Mouse (Mus musculus) left cerebral cortex, adult 2 months (tissue): ENCODE data around the gene Abcc3. TPM values are rescaled to one million over a fixed set of nuclear protein-coding genes. Genes with fewer than 3 reads are reported as not detected.
A peak's percentile ranks its signal among the peaks of the same experiment; 100 is the strongest.
"Not testable (repeated sequence)": the region's sequence is repeated elsewhere in the genome, so short reads cannot be mapped to it uniquely, and the experiment has no call there.

Experiments used
- DNase-seq, 2 experiments: peaks; one replicate each; pipeline ENCODE4 v3.0.0; 2021 to 2022; ENCODE audit warnings: low spot score in 2 of 2, mixed read lengths in 1 of 2; ENCODE audit errors: extremely low spot score in 1 of 2
- H3K27ac ChIP-seq: fragments of 200-600 bp; 2 replicates; pipeline ENCODE4 v1.8.1; 2022
- H3K4me3 ChIP-seq: fragments of 200-600 bp; 2 replicates; pipeline ENCODE4 v1.8.1; 2022
- CTCF ChIP-seq: fragments of 200-600 bp; IDR thresholded peaks from 2 replicates; pipeline ENCODE4 v1.8.1; 2022; ENCODE audit warnings: antibody characterized with exemption, mild to moderate bottlenecking, moderate library complexity
- intact Hi-C: fragments of 180-260 bp; cut with DNase I; formaldehyde crosslinking; loops from one replicate; pipeline ENCODE4 v1.15.1; 2025
- total RNA-seq, 2 experiments: library from RNA; stranded (reverse); gene quantifications; 2 replicates each; pipeline ENCODE4 v1.2.3; 2021

Abcc3 gene
- total RNA-seq, 2 experiments from 2014 or later = 1.6 to 2.4 TPM

DNA sequence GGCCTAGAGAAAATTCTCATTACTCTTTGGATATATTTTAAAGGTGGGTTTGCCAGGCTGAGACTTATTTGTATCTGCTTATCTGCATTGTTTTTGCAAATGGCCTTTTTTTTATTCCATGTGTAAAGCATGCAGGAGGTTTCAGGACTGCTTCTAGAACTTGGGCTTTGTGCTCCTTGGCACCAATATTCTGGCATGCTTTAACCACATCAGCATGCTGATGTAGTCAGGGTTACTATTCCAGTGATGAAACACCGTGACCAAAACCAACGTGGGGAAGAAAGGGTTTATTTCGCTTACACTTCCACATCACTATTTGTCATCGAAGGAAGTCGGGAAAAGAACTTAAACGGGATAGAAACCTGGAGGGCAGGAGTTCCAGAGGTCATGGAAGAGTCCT lies 8.2 kb upstream of the Abcc3 start:
- Histone ChIP-seq H3K27ac (no peak overlapping the region), H3K4me3 (no peak overlapping the region)
- TF ChIP-seq CTCF = no peak
- intact Hi-C loops = loop anchor here (5.0 kb wide), 1 partner anchor 164 kb away; no protein-coding TSS in a partner anchor
- no peak for DNase-seq

DNA sequence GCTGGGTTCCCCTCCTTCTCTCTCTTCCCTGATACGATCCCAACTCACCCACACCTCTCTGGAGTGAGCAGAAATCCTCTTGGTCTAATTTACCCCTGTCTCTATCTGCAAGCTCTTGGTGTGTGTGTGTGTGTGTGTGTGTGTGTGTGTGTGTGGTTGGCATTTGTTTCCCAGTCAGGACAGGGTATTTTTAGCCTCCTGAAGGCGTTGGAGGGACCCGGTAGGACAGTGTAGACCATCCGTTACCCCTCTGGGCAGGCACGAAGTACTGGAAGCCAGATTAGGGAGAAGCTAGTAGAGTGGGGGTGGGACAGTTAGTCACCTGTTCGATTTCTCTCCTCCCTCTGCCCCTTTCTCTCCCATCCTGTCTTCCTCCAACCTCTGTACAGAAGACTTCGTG lies 1.3 kb upstream of the Abcc3 start:
- DNase-seq = no peak
- no peak overlapping the region for H3K27ac ChIP-seq
- no peak for TF ChIP-seq CTCF
- H3K4me3 ChIP-seq = no peak overlapping the region
- intact Hi-C loops = no loop called here

DNA sequence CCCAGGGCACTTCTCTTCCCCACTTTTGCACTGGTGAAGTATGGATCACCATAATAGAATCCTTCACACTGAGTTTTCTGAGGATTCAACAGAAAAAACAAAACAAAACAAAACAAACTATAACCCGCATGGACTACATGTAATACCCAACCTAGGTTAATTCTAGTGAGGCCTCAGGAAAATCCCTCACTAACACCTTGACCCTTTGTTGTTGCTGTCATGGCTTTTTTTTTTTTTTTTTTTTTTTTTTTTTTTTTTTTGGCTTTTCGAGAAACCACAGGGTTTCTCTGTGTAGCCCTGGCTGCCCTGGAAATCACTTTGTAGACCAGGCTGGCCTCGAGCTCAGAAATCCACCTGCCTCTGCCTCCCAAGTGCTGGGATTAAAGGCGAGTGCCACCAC lies 693 bp upstream of the Abcc3 start:
- DNase-seq, H3K4me3 ChIP-seq, intact Hi-C loops, H3K27ac ChIP-seq: not testable (repeated sequence)

- intact Hi-C loops = no loop called here
Observed at GRCm38 (mm10) chr11:94391661-94392060, 1.1 kb downstream of the Abcc3 start.

GRCm38 (mm10) chr11:94390825-94391224 lies 2.0 kb downstream of the Abcc3 start:
- TF ChIP-seq CTCF = no peak
- intact Hi-C loops = no loop called here

More at GRCm38 (mm10) chr11:94391661-94392060, 1.1 kb downstream of the Abcc3 start:
- TF ChIP-seq CTCF = no peak
- H3K4me3 ChIP-seq = no peak overlapping the region
- H3K27ac ChIP-seq = no peak overlapping the region
- DNase-seq = no peak

DNA sequence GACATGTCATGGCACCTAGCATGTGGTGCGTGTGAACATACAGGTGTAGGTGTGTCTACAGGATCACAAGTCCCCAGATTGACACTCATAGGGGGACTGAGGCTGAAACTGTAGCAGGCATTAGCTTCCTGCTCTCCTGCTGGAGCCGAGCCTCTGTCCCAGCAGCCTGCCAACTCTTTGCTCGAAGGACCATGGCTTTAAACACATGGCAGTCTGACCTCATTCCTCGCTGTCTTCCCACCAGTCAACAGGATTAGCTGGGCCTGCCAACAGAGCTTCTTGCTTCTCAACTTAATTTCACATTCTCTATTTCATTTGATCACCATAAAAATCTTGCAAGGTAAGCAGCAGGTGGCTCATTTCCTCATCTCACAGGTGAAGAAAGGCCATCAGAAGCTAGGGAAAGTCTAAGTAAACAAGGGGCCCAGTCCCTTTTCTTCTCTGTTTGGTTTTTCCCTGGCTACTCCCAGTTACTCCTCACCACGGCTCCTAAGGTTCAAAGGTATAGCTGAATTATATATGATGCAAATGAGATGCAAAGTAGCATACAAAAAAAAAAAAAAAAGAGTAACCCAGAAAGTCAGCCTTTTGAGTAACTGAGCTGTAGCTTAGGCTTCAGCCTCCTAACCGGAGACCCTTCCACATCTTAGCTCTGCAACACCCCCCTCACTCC lies 2.9 kb downstream of the Abcc3 start:
- DNase-seq = no peak
- no peak overlapping the region for H3K4me3 ChIP-seq
- intact Hi-C loops = no loop called here
- TF ChIP-seq CTCF = no peak
- H3K27ac ChIP-seq = no peak overlapping the region

More at GRCm38 (mm10) chr11:94390825-94391224, 2.0 kb downstream of the Abcc3 start:
- Histone ChIP-seq H3K27ac (no peak overlapping the region), H3K4me3 (no peak overlapping the region)
- DNase-seq = no peak

- no peak for DNase-seq
- no peak overlapping the region for H3K27ac ChIP-seq
- H3K4me3 ChIP-seq = no peak overlapping the region
- TF ChIP-seq CTCF = no peak
- intact Hi-C loops = no loop called here
Observed at GRCm38 (mm10) chr11:94389021-94389420, 3.8 kb downstream of the Abcc3 start.

GRCm38 (mm10) chr11:94387756-94388155 lies 5.0 kb downstream of the Abcc3 start:
- intact Hi-C loops = no loop called here
- H3K4me3 ChIP-seq = no peak overlapping the region

GRCm38 (mm10) chr11:94385977-94386771 lies 6.6 kb downstream of the Abcc3 start:
- Histone ChIP-seq H3K4me3 (no peak overlapping the region), H3K27ac (0 out of 2 replicates have a peak overlapping the region, but pooled peaks have one; percentile 26)
- TF ChIP-seq CTCF = no peak
- no peak for DNase-seq
- intact Hi-C loops = no loop called here

More at GRCm38 (mm10) chr11:94387756-94388155, 5.0 kb downstream of the Abcc3 start:
- H3K27ac ChIP-seq = no peak overlapping the region
- no peak for DNase-seq
- TF ChIP-seq CTCF = no peak

DNA sequence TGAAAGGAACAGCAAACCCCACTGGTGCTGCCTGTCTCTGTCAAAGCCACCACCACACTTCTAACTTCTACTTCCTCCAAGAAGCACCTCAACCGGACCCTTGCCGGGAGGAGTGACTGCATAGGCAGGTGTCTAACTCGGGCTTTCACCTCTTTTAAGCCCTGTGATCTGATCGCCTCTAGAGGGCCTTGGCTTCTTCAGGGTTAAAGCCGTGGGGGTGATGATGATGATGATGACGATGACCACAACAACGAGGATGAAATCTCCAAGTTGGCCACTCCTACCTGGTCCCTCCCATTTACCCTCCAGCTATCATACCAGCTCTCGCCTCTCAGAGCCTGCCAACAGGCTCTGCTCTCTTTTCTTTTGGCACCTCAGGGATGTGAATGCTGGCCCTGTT lies 13.1 kb downstream of the Abcc3 start:
- Histone ChIP-seq H3K4me3 (no peak overlapping the region), H3K27ac (no peak overlapping the region)
- TF ChIP-seq CTCF = no peak
- DNase-seq = no peak
- intact Hi-C loops = no loop called here

DNA sequence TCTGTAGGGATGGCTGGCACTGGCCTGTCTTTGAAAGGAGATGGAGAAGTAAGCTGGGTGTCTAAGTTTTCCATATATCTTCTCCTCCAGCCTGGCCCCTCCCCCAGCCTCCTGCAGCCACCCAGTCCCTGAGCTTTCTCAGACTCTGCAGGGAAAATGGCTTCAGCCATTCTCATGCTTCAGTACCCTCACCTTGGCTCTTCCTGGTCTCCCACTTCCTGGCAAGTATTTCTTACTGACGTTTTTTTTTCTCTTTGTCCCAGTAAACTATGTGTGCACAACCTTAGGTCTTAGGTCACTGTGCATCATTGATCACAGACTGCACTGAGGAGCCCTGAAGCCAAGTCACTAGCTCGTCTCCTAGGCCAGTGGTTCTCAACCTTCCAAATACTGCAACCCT lies 13.7 kb downstream of the Abcc3 start:
- H3K4me3 ChIP-seq = no peak overlapping the region
- no peak overlapping the region for H3K27ac ChIP-seq
- no peak for TF ChIP-seq CTCF
- no peak for DNase-seq
- intact Hi-C loops = no loop called here

DNA sequence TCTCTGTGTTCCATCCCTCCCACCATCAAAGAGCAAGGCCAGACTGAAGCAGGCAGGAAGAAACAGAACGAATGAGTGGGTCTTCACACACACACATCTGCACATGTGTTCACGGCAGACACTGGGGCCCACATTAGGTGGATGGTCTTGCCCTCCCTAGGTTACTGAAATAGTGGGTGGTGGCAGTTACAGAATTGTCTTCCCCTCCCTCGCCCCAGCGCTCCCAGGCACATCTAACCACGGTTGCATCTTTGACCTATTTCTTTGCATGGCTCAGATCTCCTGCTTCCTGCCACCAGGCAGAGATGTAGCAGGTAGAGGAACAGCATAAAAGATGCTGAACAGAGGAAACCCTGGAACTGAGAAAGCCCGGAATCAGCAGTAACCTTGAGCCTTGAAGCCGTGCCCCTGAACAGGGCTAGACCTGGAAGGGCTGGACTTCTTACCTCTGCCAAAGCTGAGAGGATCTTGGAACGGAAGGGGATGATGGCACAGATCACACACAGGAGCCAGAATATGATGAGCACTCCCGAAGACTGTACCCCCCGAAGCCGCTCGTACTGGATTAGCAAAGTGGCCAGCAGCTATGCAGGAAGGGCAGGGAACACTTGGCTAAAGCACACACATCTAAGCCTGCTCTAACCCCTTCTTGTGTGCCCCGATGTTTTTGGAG lies 18.4 kb downstream of the Abcc3 start:
- no peak overlapping the region for H3K27ac ChIP-seq
- no peak for TF ChIP-seq CTCF
- no peak overlapping the region for H3K4me3 ChIP-seq
- intact Hi-C loops = no loop called here
- no peak for DNase-seq
